Mouse (Mus musculus): ENCODE results near the gene Iars. TPM values are rescaled to one million over a fixed set of nuclear protein-coding genes. Genes with fewer than 3 reads are reported as not detected.

The Iars gene
- polyA plus RNA-seq, 1 experiment from 2014 or later: 123 TPM

DNA sequence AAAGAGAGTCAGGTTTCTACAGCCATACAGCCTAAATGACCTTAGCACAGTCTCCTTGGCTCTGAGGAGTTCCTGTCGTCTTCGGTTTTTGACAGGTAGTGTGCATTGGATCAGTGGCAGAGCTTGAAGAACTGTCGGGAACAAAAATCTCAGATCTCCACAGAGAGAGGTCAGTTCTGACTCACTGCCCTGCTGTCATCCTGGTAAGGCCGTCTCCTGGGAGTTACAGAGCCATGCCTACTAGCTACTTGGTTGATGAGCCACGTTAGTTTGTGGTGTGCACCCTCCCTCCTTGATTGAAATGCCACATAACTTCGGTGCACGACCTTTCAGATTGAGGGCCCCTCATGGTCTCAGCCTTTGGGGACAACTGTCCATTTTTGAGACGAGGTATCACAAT lies 26.4 kb downstream of the Iars start:
- H3K36me3 ChIP-seq (ENCODE audit: control insufficient read depth, insufficient read depth, low read length): peaks cover 18% of the 10 kb centered on the region
- no peak overlapping the region for H3K4me3 ChIP-seq (ENCODE audit: low read depth, low read length)
- DNase-seq (ENCODE audit: low spot score) (no peak), ATAC-seq (ENCODE audit: insufficient read depth, low FRiP score, low TSS enrichment) (no peak)
- H3K4me2 ChIP-seq (ENCODE audit: low read depth): no peak overlapping the region
- 95% methylated on average over 8 of the region's 8 CpGs for WGBS
- H3K27me3 ChIP-seq (ENCODE audit: control insufficient read depth, insufficient read depth, low read length): no peaks in the 10 kb centered on the region
- no peaks in the 10 kb centered on the region for H3K4me1 ChIP-seq (ENCODE audit: control insufficient read depth, insufficient read depth, low read length)
- no peak overlapping the region for H3K9ac ChIP-seq (ENCODE audit: low read length)
- H3K27ac ChIP-seq (ENCODE audit: low read depth, low read length): no peak overlapping the region
- H3K9me3 ChIP-seq (ENCODE audit: control insufficient read depth, low read length): no peaks in the 10 kb centered on the region

DNA sequence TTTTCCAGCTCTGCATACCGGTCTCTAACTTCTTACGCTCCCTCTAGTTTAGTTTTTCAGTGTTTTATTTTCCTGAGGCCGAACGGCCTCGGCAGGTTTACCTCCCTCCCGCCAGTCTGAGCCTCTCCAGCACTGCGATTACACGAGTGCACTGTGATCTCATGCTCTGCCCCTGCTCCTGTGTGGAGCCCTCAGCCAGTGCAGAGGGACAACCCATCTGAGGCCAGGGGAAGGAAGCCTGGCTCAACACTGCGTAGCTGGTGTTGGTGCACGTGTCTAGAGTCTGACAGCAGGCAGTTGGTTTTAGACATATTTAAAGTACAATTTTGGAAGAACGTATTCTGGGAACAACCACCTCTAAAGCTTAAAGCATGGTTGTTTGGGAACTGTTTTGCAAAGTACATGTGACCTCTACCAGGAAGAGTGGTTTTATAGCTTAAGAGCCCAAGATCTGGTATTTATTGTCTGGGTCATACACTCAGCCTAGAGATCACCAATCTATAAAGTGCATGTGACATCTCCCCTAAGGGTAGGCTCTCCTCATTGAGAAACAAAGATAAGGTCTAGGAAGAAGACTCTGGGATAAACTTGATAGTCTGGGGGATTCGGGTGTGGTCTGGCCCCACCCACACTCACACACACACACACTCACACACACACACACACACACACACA lies 30.3 kb downstream of the Iars start:
- no peak for DNase-seq (ENCODE audit: low spot score)
- H3K4me2 ChIP-seq (ENCODE audit: low read depth): no peak overlapping the region
- no peak overlapping the region for H3K27ac ChIP-seq (ENCODE audit: low read depth, low read length)
- H3K4me1 ChIP-seq (ENCODE audit: control insufficient read depth, insufficient read depth, low read length): no peaks in the 10 kb centered on the region
- no peak overlapping the region for H3K9ac ChIP-seq (ENCODE audit: low read length)
- no peak overlapping the region for H3K4me3 ChIP-seq (ENCODE audit: low read depth, low read length)
- H3K9me3 ChIP-seq (ENCODE audit: control insufficient read depth, low read length): no peaks in the 10 kb centered on the region
- WGBS: 97% methylated on average over 12 of the region's 12 CpGs
- no peak for ATAC-seq (ENCODE audit: insufficient read depth, low FRiP score, low TSS enrichment)
- H3K27me3 ChIP-seq (ENCODE audit: control insufficient read depth, insufficient read depth, low read length): no peaks in the 10 kb centered on the region
- peaks cover 29% of the 10 kb centered on the region for H3K36me3 ChIP-seq (ENCODE audit: control insufficient read depth, insufficient read depth, low read length)

DNA sequence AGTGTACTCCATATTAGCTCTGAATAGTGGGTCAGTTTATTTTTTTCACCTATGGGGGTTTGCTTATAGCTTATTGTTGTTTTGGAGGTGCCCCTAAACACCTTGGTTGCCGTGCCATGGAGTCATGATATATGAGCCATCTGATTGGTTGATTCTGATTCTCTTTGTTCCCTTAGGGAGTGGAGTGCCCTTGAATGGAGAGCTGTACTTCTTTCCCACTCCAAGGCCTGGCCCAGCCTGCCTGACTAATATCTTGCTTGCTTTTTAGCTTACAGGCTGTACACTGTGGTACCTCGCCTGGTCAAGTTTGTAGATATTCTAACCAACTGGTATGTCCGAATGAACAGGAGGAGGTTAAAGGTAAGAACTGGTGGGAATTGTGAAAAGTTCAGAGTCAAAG lies 37.4 kb downstream of the Iars start:
- H3K9me3 ChIP-seq (ENCODE audit: control insufficient read depth, low read length): no peaks in the 10 kb centered on the region
- H3K36me3 ChIP-seq (ENCODE audit: control insufficient read depth, insufficient read depth, low read length): peaks cover 36% of the 10 kb centered on the region

DNA sequence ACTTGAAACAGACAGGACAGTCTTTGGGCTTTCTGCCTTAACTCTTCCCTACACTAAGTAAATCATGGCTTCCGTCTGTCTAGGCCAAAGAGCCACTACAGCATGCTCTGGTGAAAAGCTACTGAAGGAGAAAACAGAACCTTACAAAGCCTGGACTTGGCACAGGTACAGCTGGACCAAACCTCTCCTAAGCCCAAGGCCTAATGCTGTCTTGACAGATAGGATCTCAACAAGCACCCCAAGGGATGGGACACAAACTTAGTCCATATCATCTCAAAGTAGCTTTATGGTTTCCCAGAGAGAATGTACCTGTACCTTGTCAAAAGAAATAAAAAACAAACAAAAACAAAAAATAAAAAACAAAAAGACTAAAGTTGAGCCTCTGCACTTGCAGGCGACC lies 54.5 kb downstream of the Iars start:
- Histone ChIP-seq H3K9ac (ENCODE audit: low read length) (no peak overlapping the region), H3K9me3 (ENCODE audit: control insufficient read depth, low read length) (no peaks in the 10 kb centered on the region), H3K27ac (ENCODE audit: low read depth, low read length) (no peak overlapping the region), H3K27me3 (ENCODE audit: control insufficient read depth, insufficient read depth, low read length) (no peaks in the 10 kb centered on the region), H3K4me1 (ENCODE audit: control insufficient read depth, insufficient read depth, low read length) (no peaks in the 10 kb centered on the region), H3K4me2 (ENCODE audit: low read depth) (no peak overlapping the region), H3K36me3 (ENCODE audit: control insufficient read depth, insufficient read depth, low read length) (peaks cover 17% of the 10 kb centered on the region), H3K4me3 (ENCODE audit: low read depth, low read length) (no peak overlapping the region)
- ATAC-seq (ENCODE audit: insufficient read depth, low FRiP score, low TSS enrichment) (no peak), DNase-seq (ENCODE audit: low spot score) (no peak)
- 94% methylated on average over 2 of the region's 2 CpGs for WGBS

More for the DNA sequence above, 37.4 kb downstream of the Iars start:
- Histone ChIP-seq H3K27me3 (ENCODE audit: control insufficient read depth, insufficient read depth, low read length) (no peaks in the 10 kb centered on the region), H3K9ac (ENCODE audit: low read length) (no peak overlapping the region), H3K27ac (ENCODE audit: low read depth, low read length) (no peak overlapping the region), H3K4me3 (ENCODE audit: low read depth, low read length) (no peak overlapping the region), H3K4me1 (ENCODE audit: control insufficient read depth, insufficient read depth, low read length) (no peaks in the 10 kb centered on the region), H3K4me2 (ENCODE audit: low read depth) (no peak overlapping the region)
- WGBS: 93% methylated on average over 3 of the region's 3 CpGs
- no peak for DNase-seq (ENCODE audit: low spot score)
- ATAC-seq (ENCODE audit: insufficient read depth, low FRiP score, low TSS enrichment): no peak

DNA sequence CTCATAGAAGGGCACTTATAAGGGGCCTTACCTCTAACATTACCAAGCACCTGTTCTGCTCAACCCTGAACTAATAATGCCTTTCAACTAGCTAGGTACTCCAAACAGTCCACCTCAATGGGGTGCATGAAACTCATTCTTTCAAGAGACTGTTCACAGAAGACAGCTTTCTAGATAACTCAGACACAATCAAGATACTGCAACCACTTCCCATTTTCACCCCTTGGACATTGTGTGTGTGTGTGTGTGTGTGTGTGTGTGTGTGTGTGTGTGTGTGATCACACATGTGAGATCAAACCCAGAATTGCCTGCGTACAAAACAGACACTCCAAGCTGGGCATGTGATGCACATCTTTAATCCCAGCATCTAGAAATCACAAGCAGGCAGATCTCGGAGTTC lies 56.1 kb downstream of the Iars start:
- no peaks in the 10 kb centered on the region for H3K27me3 ChIP-seq (ENCODE audit: control insufficient read depth, insufficient read depth, low read length)
- no peak overlapping the region for H3K27ac ChIP-seq (ENCODE audit: low read depth, low read length)
- DNase-seq (ENCODE audit: low spot score) (no peak), ATAC-seq (ENCODE audit: insufficient read depth, low FRiP score, low TSS enrichment) (no peak)
- H3K36me3 ChIP-seq (ENCODE audit: control insufficient read depth, insufficient read depth, low read length): peaks cover 10% of the 10 kb centered on the region
- H3K9ac ChIP-seq (ENCODE audit: low read length): no peak overlapping the region
- H3K4me2 ChIP-seq (ENCODE audit: low read depth): no peak overlapping the region
- H3K9me3 ChIP-seq (ENCODE audit: control insufficient read depth, low read length): no peaks in the 10 kb centered on the region
- no peaks in the 10 kb centered on the region for H3K4me1 ChIP-seq (ENCODE audit: control insufficient read depth, insufficient read depth, low read length)
- WGBS: 91% methylated on average over 2 of the region's 2 CpGs
- no peak overlapping the region for H3K4me3 ChIP-seq (ENCODE audit: low read depth, low read length)

DNA sequence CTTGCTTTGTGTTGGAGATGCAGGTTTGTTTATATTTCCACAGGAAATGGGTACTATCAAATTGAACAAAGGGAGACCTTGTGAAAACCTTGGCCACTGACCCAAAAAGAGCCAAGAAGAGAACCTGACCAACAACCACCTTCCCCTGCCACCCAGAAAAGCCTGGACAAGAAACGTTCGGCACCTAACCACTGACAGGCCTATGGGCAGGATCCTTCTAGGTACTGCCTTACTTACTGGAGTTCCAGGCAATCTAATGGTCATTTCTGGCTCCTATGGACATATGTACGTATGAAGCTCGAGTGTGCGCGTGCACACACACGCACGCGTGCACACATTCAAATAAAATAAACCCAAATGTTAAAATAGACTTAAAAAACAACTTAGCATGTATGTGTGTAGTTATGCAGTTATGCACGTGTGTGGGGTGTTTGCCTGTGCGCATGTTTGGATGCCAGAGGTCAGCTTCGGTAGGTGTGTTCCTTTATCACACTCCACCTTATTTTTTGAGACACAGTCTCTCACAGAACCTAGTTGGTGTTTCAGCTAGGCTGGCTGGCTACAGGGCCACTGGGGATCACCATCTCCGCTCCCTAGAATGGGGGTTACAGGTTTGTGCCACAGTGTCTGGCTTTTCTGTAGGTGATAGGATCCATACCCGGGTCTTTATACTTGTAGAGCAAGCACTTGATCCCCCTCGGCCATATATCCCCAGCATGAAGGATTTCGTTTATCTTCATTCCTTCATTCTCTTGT lies 59.6 kb downstream of the Iars start:
- no peaks in the 10 kb centered on the region for H3K27me3 ChIP-seq (ENCODE audit: control insufficient read depth, insufficient read depth, low read length)
- H3K27ac ChIP-seq (ENCODE audit: low read depth, low read length): no peak overlapping the region
- H3K4me1 ChIP-seq (ENCODE audit: control insufficient read depth, insufficient read depth, low read length): no peaks in the 10 kb centered on the region
- ATAC-seq (ENCODE audit: insufficient read depth, low FRiP score, low TSS enrichment): no peak
- no peak for DNase-seq (ENCODE audit: low spot score)
- H3K9ac ChIP-seq (ENCODE audit: low read length): no peak overlapping the region
- no peaks in the 10 kb centered on the region for H3K9me3 ChIP-seq (ENCODE audit: control insufficient read depth, low read length)
- whole genome bisulfite sequencing: 93% methylated on average over 16 of the region's 16 CpGs
- H3K4me3 ChIP-seq (ENCODE audit: low read depth, low read length): no peak overlapping the region
- H3K36me3 ChIP-seq (ENCODE audit: control insufficient read depth, insufficient read depth, low read length): no peaks in the 10 kb centered on the region
- no peak overlapping the region for H3K4me2 ChIP-seq (ENCODE audit: low read depth)

DNA sequence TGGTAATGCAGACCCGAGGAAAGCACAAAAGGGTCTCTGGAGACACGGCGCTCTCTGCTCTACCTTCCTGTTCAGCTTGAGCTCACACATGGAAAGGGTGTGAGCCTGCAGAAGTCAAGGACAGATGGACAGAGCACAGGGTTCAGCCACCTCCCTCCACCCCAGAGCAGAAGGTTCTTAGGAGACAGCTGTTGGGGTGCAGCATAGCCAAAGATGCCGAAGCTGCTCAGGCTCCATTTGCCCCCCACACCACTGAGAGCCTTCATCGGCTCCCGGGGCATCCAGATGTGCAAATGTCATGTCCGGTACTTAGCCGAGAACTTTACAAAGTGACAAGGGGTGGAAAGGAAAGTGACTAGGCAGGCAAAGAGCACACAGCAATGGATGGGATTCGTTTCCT lies 74.7 kb downstream of the Iars start:
- no peak overlapping the region for H3K27ac ChIP-seq (ENCODE audit: low read depth, low read length)
- ATAC-seq (ENCODE audit: insufficient read depth, low FRiP score, low TSS enrichment) (no peak), DNase-seq (ENCODE audit: low spot score) (no peak)
- no peak overlapping the region for H3K4me3 ChIP-seq (ENCODE audit: low read depth, low read length)
- H3K9ac ChIP-seq (ENCODE audit: low read length): no peak overlapping the region
- no peak overlapping the region for H3K4me2 ChIP-seq (ENCODE audit: low read depth)
- 88% methylated on average over 9 of the region's 9 CpGs for WGBS
- H3K9me3 ChIP-seq (ENCODE audit: control insufficient read depth, low read length): no peaks in the 10 kb centered on the region
- no peaks in the 10 kb centered on the region for H3K4me1 ChIP-seq (ENCODE audit: control insufficient read depth, insufficient read depth, low read length)
- H3K27me3 ChIP-seq (ENCODE audit: control insufficient read depth, insufficient read depth, low read length): no peaks in the 10 kb centered on the region
- no peaks in the 10 kb centered on the region for H3K36me3 ChIP-seq (ENCODE audit: control insufficient read depth, insufficient read depth, low read length)

DNA sequence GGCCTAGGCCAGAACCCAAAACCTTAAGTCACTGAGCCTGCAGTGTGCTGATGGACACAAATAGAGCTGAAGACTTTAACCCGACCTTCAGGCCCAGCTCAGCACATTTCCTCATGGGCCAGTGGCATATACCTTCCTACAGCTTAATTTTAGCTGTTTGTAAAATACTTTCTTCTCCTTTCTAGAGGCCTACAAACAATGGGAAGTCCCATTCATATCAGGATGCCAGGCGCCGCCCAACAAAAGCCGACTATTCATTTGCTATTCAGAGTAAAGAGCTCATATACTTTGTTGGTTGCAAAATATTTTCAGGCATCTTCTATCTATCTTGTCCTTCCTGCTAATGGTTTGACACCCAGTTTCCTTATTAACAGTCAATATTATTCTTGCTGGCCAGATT lies 76.1 kb downstream of the Iars start:
- ATAC-seq (ENCODE audit: insufficient read depth, low FRiP score, low TSS enrichment): no peak
- H3K27me3 ChIP-seq (ENCODE audit: control insufficient read depth, insufficient read depth, low read length): no peaks in the 10 kb centered on the region
- DNase-seq (ENCODE audit: low spot score): no peak
- no peak overlapping the region for H3K27ac ChIP-seq (ENCODE audit: low read depth, low read length)
- H3K36me3 ChIP-seq (ENCODE audit: control insufficient read depth, insufficient read depth, low read length): no peaks in the 10 kb centered on the region
- H3K4me1 ChIP-seq (ENCODE audit: control insufficient read depth, insufficient read depth, low read length): no peaks in the 10 kb centered on the region
- no peak overlapping the region for H3K4me3 ChIP-seq (ENCODE audit: low read depth, low read length)
- H3K9me3 ChIP-seq (ENCODE audit: control insufficient read depth, low read length): no peaks in the 10 kb centered on the region
- no peak overlapping the region for H3K4me2 ChIP-seq (ENCODE audit: low read depth)
- WGBS: 85% methylated on average over 4 of the region's 4 CpGs
- H3K9ac ChIP-seq (ENCODE audit: low read length): no peak overlapping the region

DNA sequence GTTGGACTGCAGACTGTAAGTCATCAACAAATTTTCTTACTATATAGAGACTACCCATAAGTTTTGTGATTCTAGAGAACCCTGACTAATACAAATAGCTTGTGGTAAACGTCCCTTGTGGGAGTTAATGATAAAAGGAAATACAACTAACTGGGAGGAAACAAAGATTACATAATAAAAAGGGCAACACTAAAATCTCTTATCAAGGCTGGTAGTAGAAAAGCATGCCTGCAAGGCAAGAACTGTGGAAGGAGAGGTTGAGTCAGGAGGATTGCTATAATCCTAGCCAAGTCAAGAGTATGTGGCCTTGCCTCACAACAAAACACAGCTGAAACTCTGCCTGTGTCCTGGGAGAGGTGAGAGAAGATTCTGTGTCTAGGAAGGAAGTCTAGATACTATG lies 78.8 kb downstream of the Iars start:
- no peak for DNase-seq (ENCODE audit: low spot score)
- Histone ChIP-seq H3K27ac (ENCODE audit: low read depth, low read length) (no peak overlapping the region), H3K4me3 (ENCODE audit: low read depth, low read length) (no peak overlapping the region), H3K27me3 (ENCODE audit: control insufficient read depth, insufficient read depth, low read length) (no peaks in the 10 kb centered on the region), H3K4me1 (ENCODE audit: control insufficient read depth, insufficient read depth, low read length) (no peaks in the 10 kb centered on the region), H3K36me3 (ENCODE audit: control insufficient read depth, insufficient read depth, low read length) (no peaks in the 10 kb centered on the region), H3K9me3 (ENCODE audit: control insufficient read depth, low read length) (no peaks in the 10 kb centered on the region), H3K4me2 (ENCODE audit: low read depth) (no peak overlapping the region), H3K9ac (ENCODE audit: low read length) (no peak overlapping the region)
- WGBS: 60% methylated on average over 1 of the region's 1 CpGs
- ATAC-seq (ENCODE audit: insufficient read depth, low FRiP score, low TSS enrichment): no peak
